Mouse (Mus musculus) neural tube, embryonic 11.5 days (tissue): ENCODE data around the gene Gusb. TPM values are rescaled to one million over a fixed set of nuclear protein-coding genes. Genes with fewer than 3 reads are reported as not detected.

Experiments
- ATAC-seq: fragments of 200-750 bp; cut with Nextera tagmentation; 2 replicates; pipeline ENCODE4 v1.8.0; 2017; ENCODE audit warnings: moderate number of reproducible peaks, mild to moderate bottlenecking, moderate TSS enrichment, moderate library complexity; ENCODE audit not compliant: insufficient read depth, low FRiP score, low TSS enrichment
- DNase-seq: peaks from one replicate; pipeline ENCODE4 v3.0.0-alpha.2; 2015; ENCODE audit warnings: low spot score
- H3K27ac ChIP-seq: fragments of 300-500 bp; sonication (generic); 2 replicates; pipeline ENCODE4 v1.5.1; 2014; ENCODE audit warnings: low read depth, mild to moderate bottlenecking, low read length
- H3K27me3 ChIP-seq: fragments of 300-500 bp; sonication (generic); 2 replicates; pipeline ENCODE4 v1.6.1; 2014; ENCODE audit warnings: mild to moderate bottlenecking, low read length, mixed read lengths; ENCODE audit not compliant: control insufficient read depth, insufficient read depth
- H3K36me3 ChIP-seq: fragments of 300-500 bp; sonication (generic); 2 replicates; pipeline ENCODE4 v1.6.1; 2014; ENCODE audit warnings: mild to moderate bottlenecking, low read length, moderate library complexity, mixed read lengths; ENCODE audit not compliant: control insufficient read depth, insufficient read depth
- H3K4me1 ChIP-seq: fragments of 300-500 bp; sonication (generic); 2 replicates; pipeline ENCODE4 v1.6.1; 2014; ENCODE audit warnings: low read length, mixed read lengths; ENCODE audit not compliant: control insufficient read depth, insufficient read depth
- H3K4me2 ChIP-seq: fragments of 300-500 bp; sonication (generic); 2 replicates; pipeline ENCODE4 v1.6.1; 2014; ENCODE audit warnings: low read depth, mild to moderate bottlenecking, moderate library complexity
- H3K4me3 ChIP-seq: fragments of 300-500 bp; sonication (generic); 2 replicates; pipeline ENCODE4 v1.5.1; 2014; ENCODE audit warnings: low read depth, low read length
- H3K9ac ChIP-seq: fragments of 300-500 bp; sonication (generic); 2 replicates; pipeline ENCODE4 v1.6.1; 2014; ENCODE audit warnings: mild to moderate bottlenecking, low read length
- H3K9me3 ChIP-seq: fragments of 300-500 bp; sonication (generic); 2 replicates; pipeline ENCODE4 v1.6.1; 2016; ENCODE audit warnings: low read length; ENCODE audit not compliant: control insufficient read depth
- WGBS: fragments of 180-500 bp; shearing (Covaris S2); extraction: QIAGEN DNeasy Blood & Tissue Kit; methylation state at CpG from one replicate; pipeline ENCODE4 v1.1.7; 2014; 5-methylcytosine and 5-hydroxymethylcytosine counted together
- polyA plus RNA-seq: library from polyadenylated mRNA; unstranded; fragments of >200 nt; fragmentation: Nextera tagmentation; extraction: Ambion mirVana; gene quantifications from 2 replicates; pipeline ENCODE4 v1.2.1, GENCODE M21; 2014

The Gusb gene
- polyA plus RNA-seq, 1 experiment from 2014 or later: 35.1 TPM

DNA sequence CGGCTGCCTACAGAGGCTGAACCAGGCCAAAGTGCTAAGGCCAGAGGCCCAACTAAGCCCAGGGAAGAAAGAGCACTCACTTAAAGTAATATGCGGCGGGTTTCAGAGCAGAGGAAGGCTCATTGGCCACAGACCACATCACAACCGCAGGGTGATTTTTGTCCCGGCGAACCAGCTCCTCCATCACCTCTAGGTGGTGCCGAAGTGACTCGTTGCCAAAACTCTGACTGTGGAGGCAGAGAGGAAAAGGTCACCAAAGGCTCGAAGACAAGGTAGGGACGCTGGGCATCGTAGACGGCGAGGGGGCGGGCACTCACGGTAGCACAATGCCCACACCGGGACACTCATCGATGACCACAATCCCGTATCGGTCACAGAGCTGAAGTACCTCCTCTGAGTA is 5.1 kb downstream of the Gusb start:
- no peaks in the 10 kb centered on the region for H3K4me1 ChIP-seq
- DNase-seq: no peak
- H3K27ac ChIP-seq: no peak overlapping the region
- no peak overlapping the region for H3K4me3 ChIP-seq
- ATAC-seq: no peak
- no peak overlapping the region for H3K4me2 ChIP-seq
- no peaks in the 10 kb centered on the region for H3K27me3 ChIP-seq
- 73% methylated on average over 19 of the region's 19 CpGs for WGBS
- no peak overlapping the region for H3K9ac ChIP-seq
- H3K36me3 ChIP-seq: no peaks in the 10 kb centered on the region
- H3K9me3 ChIP-seq: no peaks in the 10 kb centered on the region

DNA sequence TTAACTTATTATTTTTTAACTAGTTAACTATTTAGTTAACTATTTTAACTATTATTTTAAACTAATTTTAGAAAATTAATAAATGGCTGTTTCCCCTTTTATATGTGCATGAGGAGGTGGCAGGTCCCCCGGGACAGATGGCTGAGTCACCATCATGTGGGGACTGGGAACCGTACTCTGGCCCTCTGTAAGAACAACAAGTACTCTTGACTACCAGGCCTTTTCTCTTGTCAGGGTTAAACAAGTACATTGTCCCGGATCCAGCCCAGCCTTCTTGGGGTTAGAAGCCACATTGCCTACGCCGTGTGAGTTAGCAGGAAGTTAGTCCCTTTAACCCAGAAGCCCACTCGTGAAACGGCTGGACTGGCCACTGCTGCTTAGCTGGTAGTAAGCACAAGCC is 7.9 kb downstream of the Gusb start:
- no peaks in the 10 kb centered on the region for H3K27me3 ChIP-seq
- WGBS: 95% methylated on average over 7 of the region's 7 CpGs
- no peaks in the 10 kb centered on the region for H3K4me1 ChIP-seq
- no peaks in the 10 kb centered on the region for H3K9me3 ChIP-seq
- H3K9ac ChIP-seq: no peak overlapping the region
- no peak overlapping the region for H3K4me2 ChIP-seq
- H3K36me3 ChIP-seq: no peaks in the 10 kb centered on the region
- no peak overlapping the region for H3K4me3 ChIP-seq
- no peak overlapping the region for H3K27ac ChIP-seq
- ATAC-seq (no peak), DNase-seq (no peak)

DNA sequence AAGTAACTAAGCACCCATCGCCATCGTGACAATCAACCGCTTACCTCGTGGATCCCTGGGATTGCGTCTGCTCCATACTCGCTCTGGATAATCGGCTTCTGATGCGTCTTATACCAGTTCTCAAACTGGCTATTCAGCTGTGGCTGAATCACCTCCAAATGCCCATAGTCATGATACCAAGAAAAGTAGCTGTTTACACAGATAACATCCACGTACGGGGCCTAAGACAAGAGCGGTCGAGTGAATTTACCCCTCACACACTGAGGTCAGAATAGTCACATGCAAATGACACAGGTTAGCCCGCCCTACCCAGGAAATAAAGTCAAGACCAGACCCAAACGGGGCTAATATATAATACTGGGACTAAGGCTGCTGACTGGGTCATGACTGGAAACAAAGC is 9.5 kb downstream of the Gusb start:
- Histone ChIP-seq H3K27me3 (no peaks in the 10 kb centered on the region), H3K9ac (no peak overlapping the region), H3K27ac (no peak overlapping the region), H3K9me3 (no peaks in the 10 kb centered on the region), H3K4me3 (no peak overlapping the region), H3K36me3 (no peaks in the 10 kb centered on the region), H3K4me2 (no peak overlapping the region), H3K4me1 (no peaks in the 10 kb centered on the region)
- 95% methylated on average over 14 of the region's 14 CpGs for WGBS
- no peak for DNase-seq
- no peak for ATAC-seq

DNA sequence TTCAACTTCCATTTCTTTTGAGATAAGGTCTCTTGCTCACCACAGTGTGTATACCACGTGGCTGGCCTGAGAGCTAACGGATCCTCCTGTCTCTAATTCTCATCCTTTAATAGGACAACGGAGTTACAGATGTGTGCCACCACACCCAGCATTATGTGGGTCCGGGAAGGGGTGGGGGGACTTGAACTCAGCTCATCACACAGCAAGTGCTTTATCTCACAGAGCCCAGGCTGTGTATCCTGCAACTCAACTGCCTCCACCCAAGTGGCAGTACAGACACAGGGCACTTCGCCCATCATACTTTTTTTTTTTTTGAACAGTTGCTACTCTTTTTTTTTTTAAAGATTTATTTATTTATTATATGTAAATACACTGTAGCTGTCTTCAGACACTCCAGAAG is 11.0 kb downstream of the Gusb start:
- no peaks in the 10 kb centered on the region for H3K36me3 ChIP-seq
- H3K4me2 ChIP-seq: no peak overlapping the region
- H3K27me3 ChIP-seq: no peaks in the 10 kb centered on the region
- H3K4me1 ChIP-seq: no peaks in the 10 kb centered on the region
- no peak overlapping the region for H3K9ac ChIP-seq
- no peak overlapping the region for H3K4me3 ChIP-seq
- ATAC-seq (no peak), DNase-seq (no peak)
- H3K9me3 ChIP-seq: no peaks in the 10 kb centered on the region
- no peak overlapping the region for H3K27ac ChIP-seq
- 92% methylated on average over 5 of the region's 5 CpGs for WGBS

DNA sequence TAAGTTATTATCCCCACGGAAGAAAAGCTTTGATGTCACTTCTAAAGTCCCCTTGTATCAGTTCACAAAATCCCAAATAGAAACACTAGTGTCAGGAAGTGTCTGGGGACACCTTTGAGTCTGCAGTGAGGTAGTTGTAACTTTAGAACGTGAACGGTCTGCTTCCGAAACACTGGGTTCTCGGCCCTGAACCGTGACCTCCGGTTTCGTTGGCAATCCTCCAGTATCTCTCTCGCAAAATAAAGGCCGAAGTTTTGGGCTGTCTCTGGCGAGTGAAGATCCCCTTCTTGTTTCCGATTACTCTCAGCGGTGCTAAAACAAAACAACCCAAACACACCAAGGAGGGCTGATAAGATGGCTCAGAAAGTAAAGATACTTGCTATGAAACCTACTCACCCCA is 13.5 kb downstream of the Gusb start:
- no peak for ATAC-seq
- H3K27ac ChIP-seq: no peak overlapping the region
- no peak overlapping the region for H3K9ac ChIP-seq
- H3K27me3 ChIP-seq: no peaks in the 10 kb centered on the region
- H3K4me3 ChIP-seq: no peak overlapping the region
- no peaks in the 10 kb centered on the region for H3K4me1 ChIP-seq
- 79% methylated on average over 13 of the region's 13 CpGs for WGBS
- H3K4me2 ChIP-seq: no peak overlapping the region
- no peaks in the 10 kb centered on the region for H3K9me3 ChIP-seq
- DNase-seq: no peak
- no peaks in the 10 kb centered on the region for H3K36me3 ChIP-seq

DNA sequence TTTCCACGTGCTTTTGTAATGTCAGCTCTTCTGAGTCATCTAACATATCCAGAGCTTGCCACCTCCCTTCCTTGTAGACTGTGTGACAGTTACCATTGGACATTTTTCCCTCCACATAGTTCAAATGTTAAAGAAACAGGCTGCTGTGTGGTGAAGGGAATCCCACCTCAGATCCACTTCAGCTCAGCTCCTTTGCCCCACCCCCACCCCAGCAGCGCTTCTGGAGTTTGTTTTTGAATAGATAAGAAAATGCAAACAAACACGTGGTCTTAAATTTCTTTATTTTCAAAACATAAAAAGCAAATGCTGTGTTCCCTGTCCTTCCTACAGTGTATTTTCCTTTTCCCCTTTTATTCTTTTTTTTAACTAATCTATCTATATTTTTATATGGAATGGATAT is 22.6 kb downstream of the Gusb start:
- H3K4me1 ChIP-seq: no peaks in the 10 kb centered on the region
- H3K27me3 ChIP-seq: no peaks in the 10 kb centered on the region
- H3K27ac ChIP-seq: no peak overlapping the region
- H3K9ac ChIP-seq: no peak overlapping the region
- ATAC-seq: no peak
- H3K4me3 ChIP-seq: no peak overlapping the region
- no peak overlapping the region for H3K4me2 ChIP-seq
- no peaks in the 10 kb centered on the region; the same call in 1 of the 2 replicates for H3K36me3 ChIP-seq
- 81% methylated on average over 3 of the region's 3 CpGs for WGBS
- no peak for DNase-seq
- H3K9me3 ChIP-seq: no peaks in the 10 kb centered on the region

DNA sequence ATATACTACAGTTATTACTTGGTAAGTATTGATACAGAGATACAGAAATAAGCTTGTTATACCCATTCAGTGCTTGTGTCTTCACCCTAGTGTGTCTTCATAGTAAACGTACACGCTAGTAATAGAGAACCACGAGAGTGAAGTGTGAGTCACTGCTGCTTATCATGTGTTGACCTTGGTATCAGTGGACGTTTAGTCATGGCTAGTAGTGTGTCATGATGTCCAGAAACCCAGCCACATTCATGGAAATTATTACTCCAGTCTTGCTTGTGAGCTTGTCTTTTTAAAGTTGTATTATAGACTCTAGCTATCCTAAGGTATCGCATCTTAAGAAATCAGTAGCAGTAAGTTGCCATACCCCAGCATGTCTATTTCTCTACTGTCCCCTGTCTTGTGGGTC is 24.2 kb downstream of the Gusb start:
- no peaks in the 10 kb centered on the region for H3K9me3 ChIP-seq
- DNase-seq: no peak

DNA sequence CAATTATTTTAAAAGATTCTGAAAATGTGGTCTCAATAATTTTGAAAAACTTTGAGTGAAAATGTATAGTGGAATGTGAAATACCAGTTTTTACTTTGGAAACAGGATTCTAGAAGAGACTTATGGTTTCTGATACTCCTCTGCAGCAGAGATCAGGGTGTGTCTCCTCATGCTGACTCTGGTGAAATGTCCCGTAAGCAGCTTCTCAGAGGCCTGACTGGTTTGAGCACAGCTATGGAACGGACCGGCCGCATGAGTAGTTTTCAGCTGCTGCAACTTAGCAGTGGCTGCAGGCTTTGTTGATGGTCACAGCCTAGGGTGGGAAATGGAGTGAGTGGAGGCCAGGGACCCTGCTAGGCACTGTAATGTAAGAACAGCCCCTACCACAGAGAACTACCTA is 25.1 kb downstream of the Gusb start:
- 0 out of 2 replicates have a peak, but pooled peaks cover 2% of the 10 kb centered on the region for H3K36me3 ChIP-seq

More for the DNA sequence above, 24.2 kb downstream of the Gusb start:
- no peak overlapping the region for H3K27ac ChIP-seq
- no peak overlapping the region for H3K4me3 ChIP-seq
- WGBS: 89% methylated on average over 5 of the region's 5 CpGs
- no peak overlapping the region for H3K4me2 ChIP-seq
- no peak for ATAC-seq
- H3K27me3 ChIP-seq: no peaks in the 10 kb centered on the region
- no peaks in the 10 kb centered on the region for H3K4me1 ChIP-seq
- H3K9ac ChIP-seq: no peak overlapping the region
- H3K36me3 ChIP-seq: peaks cover 2% of the 10 kb centered on the region; the same call in 1 of the 2 replicates

DNA sequence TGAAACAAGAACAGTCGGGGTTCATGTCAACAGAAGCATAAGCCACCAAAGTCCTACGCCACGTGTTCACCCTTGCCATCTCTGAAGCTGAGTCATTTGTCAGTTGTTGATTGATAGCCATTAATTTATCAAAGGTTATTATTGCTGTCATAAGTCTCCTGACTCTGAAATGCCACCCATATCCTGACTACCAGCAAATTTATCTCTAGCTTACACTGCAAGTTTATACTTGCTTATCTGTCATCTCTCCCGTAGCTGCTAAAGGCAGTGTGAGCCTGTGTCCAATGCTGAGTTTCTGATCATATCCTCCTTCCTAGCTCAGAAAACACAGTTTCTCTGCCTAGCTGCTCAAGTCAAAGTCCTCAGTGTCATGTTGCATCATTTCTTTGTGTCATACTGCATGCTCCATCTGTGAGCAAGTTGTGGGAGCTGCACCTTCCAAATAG is 28.0 kb downstream of the Gusb start:
- Histone ChIP-seq H3K27me3 (no peaks in the 10 kb centered on the region), H3K27ac (no peak overlapping the region), H3K36me3 (0 out of 2 replicates have a peak, but pooled peaks cover 2% of the 10 kb centered on the region), H3K9ac (no peak overlapping the region), H3K9me3 (no peaks in the 10 kb centered on the region), H3K4me3 (no peak overlapping the region), H3K4me1 (no peaks in the 10 kb centered on the region), H3K4me2 (no peak overlapping the region)
- ATAC-seq: no peak
- DNase-seq: no peak
- 86% methylated on average over 4 of the region's 4 CpGs for WGBS

More for the DNA sequence above, 25.1 kb downstream of the Gusb start:
- no peak overlapping the region for H3K4me2 ChIP-seq
- no peak overlapping the region for H3K9ac ChIP-seq
- no peak overlapping the region for H3K4me3 ChIP-seq
- H3K4me1 ChIP-seq: no peaks in the 10 kb centered on the region
- H3K9me3 ChIP-seq: no peaks in the 10 kb centered on the region
- no peaks in the 10 kb centered on the region for H3K27me3 ChIP-seq
- no peak overlapping the region for H3K27ac ChIP-seq
- DNase-seq (no peak), ATAC-seq (no peak)
- WGBS: 88% methylated on average over 4 of the region's 4 CpGs
